Mouse (Mus musculus) spleen, postnatal 36 days (tissue): ENCODE results near the gene Tesc.

ENCODE experiments used
- DNase-seq, 2 experiments: peaks; one replicate each; pipeline ENCODE4 v3.0.0; 2022; ENCODE audit warnings: low spot score in 2 of 2, mixed read lengths in 1 of 2

Gene Tesc

DNA sequence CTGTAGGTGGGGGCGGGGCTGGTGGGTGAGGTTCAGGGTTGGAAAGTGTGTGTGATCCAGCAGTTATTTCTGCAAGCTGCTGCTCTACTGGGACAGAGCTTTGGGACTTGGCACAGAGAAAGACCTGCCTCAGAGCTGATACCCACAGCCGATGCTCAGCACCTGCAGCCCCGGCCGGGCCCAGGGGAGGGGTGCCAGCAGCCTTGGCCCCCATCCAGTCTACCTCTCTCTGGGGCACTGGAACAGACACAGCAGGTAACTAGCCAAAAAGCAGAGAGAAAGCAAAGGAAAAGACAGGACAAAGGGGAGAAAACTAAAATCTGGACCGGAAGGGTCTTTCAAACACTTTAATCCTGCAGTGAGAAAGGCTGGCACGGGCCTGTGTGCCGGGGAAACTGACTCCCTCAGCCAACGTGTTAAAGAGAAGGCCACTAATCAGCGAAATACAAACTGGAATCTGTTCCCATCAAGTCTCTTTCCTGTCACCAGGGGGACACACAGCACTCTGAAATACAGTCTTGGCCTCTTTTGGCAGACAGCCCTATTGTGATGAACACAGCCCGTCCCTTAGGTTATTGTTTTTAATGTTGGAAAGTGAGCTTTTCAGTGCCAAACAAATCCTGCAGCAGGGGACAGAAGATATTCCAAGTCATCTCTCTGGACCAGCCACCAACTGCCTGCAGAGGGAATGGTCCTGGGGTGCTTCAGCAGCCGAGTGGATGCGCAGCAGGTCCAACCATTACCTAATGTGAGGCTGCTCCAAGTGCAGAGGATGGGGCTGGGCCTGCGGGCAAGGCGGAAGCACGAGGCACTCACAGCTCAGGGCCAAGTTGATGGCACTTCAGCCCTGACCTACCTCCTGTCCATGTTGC, 49.4 kb downstream of the Tesc start:
- no peak for DNase-seq

DNA sequence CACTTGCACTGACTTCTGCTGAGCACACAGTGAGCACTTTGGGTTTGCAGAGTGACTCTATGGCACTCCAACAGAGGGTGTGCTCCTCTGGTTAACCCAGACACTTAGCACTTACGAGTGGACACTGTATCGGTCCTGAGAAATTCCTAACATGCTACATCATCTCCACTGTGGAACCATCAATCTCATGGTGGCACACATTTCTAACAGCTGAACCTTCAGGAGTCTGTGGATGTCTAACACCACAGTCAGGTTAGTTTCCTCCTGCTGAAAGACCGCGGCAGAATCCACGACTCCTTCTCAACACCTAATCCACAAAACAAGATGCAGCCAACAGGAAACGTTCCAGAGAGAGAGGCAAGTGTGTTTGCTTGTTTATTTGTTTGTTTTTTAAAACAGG, 51.0 kb downstream of the Tesc start:
- DNase-seq, result no peak

DNA sequence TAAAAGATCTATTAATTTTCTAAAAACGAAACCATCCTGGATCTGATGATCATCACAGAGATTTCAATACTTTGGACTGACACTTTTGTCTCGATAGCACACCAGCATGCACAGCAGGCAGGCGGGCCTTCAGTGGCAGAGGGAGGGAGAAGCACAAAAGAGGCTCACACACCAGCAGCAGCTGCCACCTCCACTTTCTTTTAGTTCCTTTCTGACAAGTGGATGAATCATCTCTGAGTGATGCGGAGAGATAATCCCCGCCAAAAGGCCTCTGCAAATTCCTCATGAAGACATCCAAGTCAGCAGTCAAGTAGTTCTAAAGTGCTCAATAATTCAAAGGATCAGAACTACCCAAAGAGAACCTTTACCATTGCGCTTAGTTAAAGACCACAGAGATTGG, 51.8 kb downstream of the Tesc start:
- no peak for DNase-seq

DNA sequence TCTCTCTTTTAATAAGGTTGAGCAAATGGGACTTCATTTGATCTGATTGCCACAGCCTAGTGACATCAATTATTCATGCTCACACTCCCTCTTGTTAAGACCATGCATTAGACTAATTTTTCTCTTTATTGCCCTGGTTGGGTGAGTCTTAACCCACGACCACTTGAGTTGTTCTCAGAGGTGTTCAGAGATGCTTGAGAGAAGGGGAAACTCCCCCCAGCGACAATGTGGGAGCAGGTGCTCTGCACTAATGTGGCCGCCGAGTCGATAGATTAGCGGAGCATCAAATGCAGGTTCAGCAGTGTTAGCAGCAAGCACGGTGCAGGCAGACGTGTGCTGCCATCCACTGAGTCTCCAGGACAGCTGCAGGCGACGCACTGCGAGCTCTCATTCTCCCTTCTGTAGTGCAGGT, 52.3 kb downstream of the Tesc start:
- no peak for DNase-seq

DNA sequence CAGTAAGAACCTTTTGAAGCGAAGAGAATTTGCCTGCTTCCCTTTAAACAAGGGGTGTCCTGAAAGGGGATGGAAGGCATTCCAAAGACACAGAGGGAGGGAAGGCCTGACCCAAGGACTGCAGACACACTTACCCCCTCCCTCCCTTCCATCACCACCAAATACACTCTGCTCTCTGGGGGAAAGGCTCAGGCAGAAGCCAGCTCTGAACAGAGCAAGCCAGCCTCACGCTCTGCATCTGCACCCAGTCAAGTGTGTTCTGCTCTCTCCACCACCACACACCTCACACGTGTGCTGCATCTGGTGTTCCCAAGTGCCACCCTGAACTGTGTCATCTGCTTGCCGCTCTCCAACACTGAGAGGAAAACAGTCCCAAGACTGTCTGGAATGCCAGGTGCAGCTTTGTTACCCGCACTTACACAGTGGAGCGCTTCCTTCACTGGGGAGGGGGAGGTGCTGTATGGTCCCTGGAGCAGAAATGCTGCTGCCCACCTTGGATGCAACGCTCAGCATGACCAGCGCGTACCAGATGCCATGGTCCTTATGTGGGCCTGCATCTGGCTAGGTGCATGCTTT, 53.9 kb downstream of the Tesc start:
- DNase-seq, result no peak

DNA sequence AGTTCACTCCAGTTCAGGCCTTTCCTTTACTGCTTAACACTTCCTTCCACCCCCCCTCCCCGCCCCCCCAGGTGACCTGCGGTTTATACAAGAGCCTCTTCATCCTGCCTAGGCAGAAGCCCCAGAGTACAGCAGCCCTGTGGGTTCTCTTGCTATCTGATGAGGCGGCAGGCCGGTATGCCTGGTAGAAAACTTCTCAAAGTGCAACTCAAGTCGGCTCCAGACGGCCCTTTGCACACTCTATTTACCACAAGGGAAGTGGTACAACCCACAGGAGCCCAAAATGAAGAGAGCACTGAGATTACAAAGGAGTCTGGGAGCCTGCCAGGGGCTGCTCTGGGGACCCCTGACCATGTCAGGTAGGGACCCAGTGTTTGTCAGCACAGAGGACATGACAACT, 54.5 kb downstream of the Tesc start:
- peak; percentile 56 for DNase-seq

DNA sequence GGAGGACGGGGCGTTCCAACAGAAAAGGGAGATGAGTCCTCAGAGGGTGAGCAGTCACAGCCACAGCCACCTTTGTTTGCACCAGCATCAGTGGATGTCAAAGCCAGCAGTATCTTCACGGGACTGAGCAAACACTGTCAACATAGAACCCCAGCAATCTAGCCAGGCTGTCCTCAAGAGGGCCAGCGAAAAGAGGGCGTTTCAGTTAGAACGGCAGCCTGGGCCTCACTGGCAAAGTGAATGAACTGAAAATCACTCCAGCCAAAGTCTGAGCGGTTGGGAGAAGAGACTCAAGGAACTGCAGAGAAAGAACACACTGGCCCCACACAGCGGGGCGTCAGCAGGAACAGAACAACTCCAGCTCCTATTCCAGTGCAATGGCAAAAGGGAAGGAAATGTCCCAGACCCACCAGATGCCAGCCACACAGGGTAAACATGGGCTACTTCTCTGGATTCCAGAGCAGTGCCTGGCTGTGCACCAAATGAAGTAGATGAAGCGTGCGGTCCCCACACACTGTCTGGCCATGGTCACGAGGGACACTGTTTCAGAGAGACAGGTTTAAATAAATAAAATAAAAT, 55.6 kb downstream of the Tesc start:
- DNase-seq, result no peak

DNA sequence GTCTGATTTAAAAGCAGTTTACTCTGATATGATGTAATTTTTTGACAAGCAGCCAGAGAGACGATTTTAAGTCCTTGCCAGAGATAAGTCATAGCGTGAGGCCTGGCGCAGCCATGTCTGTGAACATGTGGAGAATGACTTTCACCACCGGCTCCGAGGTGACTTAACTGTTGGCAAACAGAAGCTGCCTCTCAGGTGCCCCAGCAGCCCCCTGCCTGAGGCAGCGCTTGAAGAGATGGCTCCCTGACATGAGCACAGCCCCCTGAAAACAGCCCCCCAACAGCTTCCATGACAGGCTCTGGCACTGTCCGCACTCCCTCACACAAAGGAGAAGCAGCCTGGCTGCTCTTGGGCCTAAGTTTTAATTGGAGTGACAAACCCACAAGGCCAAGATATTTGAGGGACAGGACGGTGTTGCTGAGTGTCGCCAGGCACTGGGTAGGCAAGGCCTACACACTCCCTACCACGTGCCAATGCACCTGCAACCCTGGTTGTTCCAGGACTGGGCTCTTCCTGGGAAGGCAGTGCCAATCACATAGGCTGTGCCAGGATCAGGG, 56.7 kb downstream of the Tesc start:
- DNase-seq, result no peak

DNA sequence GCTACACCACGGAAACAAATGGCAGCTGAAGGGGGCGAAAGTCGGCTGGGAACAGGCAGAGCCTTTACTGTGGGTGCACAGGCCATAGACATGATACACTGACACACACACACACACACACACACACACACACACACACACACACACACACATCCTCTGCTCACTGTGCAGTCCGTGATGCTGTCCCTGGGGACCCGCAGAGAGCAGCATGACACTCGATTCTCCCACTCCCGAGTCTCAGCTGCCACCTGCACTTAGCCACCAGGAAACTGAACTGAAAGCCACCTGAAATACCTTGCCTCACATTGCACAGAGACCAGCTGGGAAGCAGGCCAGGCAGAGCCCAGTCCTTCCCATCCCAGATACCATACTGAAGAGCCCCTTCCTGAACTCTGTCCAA, 57.8 kb downstream of the Tesc start:
- peak; percentile 57 to 58 for DNase-seq

DNA sequence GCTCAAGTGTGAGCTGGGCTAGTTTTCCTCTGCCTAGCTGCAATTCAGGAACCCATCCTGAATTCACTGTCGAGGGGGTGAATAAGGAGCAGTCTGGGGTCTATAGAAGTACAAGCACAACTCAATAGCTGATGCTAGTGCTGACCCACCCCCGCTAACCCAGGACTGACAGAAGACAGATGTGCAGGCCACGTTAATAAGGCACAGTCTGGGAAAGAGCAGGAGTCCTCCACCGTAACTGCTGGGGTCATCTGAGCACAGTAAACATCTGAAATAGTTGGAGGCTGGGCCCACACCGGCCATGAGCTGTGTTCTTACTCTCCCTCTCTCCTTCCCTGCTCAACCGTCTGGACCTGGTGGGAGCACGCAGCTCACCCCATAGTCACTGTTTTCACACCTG, 59.4 kb downstream of the Tesc start:
- no peak for DNase-seq

DNA sequence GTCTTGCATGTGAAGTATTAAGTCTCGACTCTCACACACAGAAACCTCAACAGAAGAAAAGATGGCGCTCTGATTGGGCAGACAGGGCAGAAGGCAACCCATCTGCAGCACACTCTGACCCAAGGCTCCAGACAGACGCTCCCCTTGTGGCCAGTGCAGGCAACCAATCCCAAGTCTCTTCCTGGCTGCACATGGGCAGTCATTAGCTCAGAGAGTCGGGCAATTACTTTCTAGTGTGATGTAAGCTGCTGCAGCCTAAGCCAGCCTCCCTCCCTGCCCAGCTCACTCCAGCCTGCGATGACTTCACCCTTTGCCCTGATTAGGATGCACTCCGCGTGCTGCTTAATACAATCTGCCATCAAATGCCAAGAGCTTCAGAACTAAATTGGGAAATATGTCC, 61.6 kb downstream of the Tesc start:
- no peak for DNase-seq

DNA sequence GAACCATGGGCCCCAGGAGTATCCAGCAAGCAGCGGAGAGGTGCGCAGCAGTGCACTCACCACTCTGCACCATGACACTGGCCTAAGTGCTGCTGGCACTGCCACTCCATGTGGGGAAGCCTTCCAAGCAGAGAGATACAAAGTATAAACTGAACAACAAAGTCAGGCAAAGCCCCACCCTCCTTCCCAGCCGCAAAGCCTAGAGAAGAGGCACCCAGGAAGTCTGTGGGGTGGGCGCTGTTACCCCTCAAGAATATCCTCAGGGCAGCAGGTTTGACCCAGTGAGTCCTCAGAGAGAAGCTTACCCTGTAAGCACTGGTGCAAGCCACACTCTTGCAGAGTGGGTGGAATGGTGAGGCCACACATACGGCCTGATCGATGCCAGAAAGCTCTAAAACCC, 62.6 kb downstream of the Tesc start:
- DNase-seq, result no peak

DNA sequence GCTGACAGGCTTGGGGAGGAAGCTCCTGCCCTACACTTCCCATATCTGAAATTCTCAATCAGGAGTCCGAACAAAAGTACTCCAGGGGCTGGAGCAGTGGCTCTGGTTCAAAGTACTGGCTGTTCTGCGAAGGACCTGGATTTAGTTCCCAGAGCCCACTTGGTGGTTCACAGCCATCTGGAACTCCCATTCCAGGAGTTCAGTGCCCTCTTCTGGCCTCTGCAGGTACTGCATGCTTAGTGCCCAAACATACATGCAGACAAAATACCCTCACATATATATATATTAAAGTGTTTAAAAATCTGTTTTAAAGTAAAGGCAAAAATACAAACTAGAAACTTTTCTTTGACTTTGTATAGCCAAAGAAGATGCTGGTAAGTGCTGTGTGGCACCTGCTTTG, 63.3 kb downstream of the Tesc start:
- no peak for DNase-seq

DNA sequence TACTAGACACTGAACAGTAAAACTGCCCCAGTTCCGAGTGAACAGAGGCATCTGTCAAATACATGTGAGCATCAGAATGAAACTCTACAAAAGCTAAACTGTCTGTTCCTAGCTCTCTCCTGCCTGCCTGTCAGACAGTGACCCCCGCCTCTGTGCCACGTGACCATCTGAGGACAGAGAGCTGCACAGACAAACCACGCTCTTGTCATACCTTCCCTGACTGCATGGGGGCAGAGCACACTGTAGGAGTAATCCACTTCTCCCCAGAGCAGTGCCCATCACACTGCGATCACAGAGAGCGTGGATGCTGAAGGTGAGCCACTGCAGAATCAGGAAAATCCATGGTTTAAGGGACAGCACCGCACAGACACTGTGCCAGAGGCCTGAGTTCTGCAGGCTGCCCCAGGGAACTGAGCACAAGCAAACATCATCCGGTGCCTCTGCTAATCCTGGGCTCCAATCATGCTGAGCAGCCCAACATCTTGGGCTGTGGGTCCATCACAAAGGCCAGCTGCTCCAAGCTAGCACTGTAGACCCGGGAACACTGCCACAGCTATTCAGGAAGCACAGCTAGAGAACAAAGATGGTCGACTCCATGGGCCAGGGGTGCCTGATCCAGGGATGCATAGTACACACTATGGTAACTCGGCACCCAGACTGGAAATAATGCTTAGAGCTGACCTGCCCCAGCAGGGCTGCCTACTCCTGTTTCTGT, 65.9 kb downstream of the Tesc start:
- DNase-seq, result no peak

DNA sequence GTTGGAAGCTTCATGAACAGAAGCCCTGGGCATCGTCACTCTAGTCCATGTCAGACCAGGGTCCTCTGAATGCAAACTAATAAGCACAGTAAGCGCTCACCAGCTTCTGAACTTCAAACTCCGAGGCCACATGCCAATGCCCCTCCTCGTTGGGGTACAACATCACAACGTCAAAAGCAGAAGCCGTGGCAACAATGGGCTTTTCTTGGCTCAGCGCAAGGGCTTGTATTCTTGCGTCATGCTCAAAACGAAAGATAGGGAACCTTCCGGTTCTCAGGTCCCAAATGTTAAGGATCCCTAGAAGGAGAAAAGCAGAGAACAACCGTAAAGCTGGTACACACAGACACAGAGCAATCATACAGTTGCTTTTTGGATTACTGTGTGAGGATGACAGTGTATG, 67.9 kb downstream of the Tesc start:
- no peak for DNase-seq

DNA sequence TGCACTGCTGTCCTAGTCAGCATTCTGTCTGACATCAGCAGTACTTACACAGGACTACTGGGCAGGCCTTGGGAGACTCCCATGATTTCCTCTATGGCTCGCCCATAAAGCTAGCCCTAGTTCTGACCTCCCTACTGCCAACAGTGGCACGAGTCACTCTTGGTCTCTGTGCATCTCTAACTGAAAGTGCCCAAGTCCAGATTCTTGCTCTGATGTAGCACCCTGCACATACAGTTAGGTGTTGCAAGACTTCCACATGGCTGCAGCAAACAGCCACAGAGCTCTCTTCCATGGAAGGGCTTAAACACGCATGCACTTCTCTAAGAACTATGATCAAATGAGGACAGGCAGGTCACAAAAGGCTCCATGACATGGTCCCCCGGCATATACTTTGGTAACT, 68.3 kb downstream of the Tesc start:
- DNase-seq, result no peak

DNA sequence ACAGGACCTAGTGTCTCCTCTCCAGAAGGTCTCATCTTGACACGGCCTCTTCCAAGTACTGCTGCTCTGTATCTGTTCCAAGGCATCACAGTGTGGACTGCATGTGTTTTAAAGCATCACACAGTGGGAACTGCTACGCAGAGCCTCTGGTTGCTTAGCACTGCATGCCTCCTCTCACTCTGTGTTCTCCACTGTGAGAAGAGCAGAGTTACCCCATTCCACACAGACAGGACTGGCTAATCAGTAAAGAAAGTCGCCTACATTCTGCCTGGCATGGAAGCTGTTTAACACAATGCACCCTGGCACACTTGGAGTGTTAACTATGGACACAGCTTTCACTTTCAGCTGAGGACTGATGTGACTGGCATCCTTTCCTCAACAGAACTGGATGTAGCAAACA, 68.8 kb downstream of the Tesc start:
- no peak for DNase-seq

DNA sequence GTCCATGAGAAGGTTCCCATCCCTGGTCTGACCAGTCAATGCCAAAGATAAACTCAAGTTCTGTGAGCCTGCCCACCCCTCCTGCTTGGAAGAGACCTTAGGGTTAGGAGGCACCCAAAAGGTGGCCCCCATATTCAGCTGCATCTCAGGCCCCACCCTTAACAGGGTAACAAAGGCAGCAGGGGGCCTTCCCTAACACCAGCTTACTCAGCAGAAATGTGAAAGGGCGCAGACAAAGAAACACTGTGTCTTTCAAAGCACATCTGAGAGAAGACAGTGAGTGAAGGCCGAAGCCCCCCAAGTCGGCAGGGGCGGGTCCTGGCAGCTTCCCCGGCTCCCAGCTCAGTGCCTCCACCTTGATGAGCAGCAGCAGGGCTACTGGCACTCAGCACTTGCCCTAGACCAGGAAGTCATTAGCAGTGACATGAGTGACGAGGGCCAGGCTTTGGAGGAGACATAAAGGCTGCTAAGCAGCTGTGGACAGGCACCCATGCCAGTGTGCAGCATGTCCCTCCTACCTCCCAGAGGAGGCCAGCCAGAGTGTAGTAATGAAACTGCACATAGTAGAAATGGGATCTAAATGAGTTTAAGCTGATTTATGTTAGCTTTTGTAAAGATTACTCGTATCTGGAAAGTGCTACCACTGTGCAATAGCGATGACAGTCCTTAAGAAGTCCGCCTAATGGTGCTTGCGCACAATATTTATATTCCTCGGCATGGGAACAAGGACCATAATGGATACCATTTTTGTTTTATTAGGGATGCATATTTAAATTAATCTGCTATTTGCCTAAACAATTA, 71.7 kb downstream of the Tesc start:
- DNase-seq, result no peak

DNA sequence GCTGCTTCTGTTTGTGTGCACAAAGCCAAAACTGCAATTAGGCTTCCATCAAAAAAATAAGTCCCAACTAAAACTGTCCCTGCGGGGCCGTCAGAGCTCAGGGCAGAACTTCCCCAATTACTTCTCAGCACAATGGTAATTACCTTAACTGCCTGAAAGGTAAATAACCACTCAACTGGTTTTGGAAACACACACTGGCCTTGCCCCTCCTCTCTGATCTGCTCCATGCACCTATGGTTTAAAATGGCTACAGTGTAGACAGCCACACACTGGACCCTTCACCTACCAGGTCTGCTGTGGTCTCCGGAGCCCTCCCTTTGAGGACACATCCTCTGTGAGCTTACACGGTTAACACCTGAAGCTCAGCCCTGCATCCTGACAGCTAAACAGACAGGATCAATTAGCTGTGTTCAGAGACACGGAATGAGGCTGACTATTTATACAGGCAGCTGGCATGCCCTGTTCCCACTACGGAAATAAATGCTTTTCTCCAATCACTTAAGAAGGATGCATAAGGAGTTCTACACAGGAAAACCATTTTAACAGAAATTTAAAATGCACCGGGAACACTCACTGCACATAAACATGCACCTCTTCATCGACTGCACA, 72.4 kb downstream of the Tesc start:
- no peak for DNase-seq

DNA sequence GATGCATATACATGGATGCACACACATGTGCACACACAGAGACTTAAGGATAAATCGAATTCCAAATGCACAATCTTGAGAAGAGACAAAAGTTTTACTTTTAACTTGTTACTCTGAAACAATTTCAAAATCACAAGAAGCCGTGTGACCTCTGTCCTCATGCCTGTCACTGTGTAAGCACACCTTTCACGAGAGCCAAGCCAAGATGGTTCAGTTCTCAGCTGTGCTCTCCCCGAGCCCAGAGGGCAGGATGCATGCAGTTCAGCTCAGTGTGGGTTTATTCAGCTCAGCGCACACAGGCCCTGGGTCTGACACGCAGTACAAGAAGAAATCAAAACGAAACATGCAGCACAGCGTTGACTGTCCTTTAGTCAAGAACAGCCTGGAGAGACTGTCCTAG, 78.0 kb downstream of the Tesc start:
- DNase-seq, result no peak

DNA sequence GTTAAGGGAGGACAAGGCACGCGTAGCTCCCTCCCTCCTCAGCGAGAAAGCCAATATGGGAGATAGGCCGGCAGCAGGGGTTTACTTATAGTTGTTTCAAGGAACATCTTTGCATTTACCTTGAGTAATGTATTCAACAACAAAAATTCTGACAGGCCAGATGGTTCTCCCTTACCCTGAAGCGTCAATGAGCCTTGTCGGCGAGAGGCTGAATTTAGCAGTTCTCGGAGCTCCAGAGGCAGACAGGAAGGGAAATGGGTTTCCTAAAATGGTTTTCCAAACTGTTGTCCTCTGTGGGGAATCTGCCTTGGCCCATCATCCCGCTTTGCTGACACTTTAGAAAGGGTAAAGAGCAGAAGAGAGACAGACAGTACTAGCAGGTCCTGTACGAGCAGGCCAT, 79.1 kb downstream of the Tesc start:
- DNase-seq, result no peak
